Mouse (Mus musculus) common myeloid progenitor, adult 5-6 weeks (primary cell): ENCODE results near the gene Cep135. TPM values are rescaled to one million over a fixed set of nuclear protein-coding genes. Genes with fewer than 3 reads are reported as not detected.

Source experiments
- ATAC-seq: replicated peaks from 2 replicates; pipeline ENCODE4 v1.8.0; 2016; ENCODE audit warnings: low read depth, mild to moderate bottlenecking, moderate TSS enrichment, inconsistent platforms; ENCODE audit not compliant: poor library complexity, severe bottlenecking
- total RNA-seq: library from RNA; stranded (forward); fragments of 200-1000, 187-1606 nt; gene quantifications from 2 replicates; pipeline ENCODE4 v1.2.3, GENCODE M21; 2017

The Cep135 gene
- total RNA-seq, 1 experiment from 2014 or later: 21.8 TPM

GRCm38 (mm10) chr5:76680959-76681358, 92.5 kb downstream of the Cep135 start:
- no peak for ATAC-seq

- ATAC-seq: no peak
These were observed 93.6 kb downstream of the Cep135 start for GRCm38 (mm10) chr5:76681895-76682656.

GRCm38 (mm10) chr5:76683455-76683854, 95.0 kb downstream of the Cep135 start:
- ATAC-seq: no peak

GRCm38 (mm10) chr5:76684658-76685605, 96.4 kb downstream of the Cep135 start:
- peak; percentile 83 for ATAC-seq

GRCm38 (mm10) chr5:76687961-76688600, 99.6 kb downstream of the Cep135 start:
- no peak for ATAC-seq

- no peak for ATAC-seq
These were observed 100.1 kb downstream of the Cep135 start for GRCm38 (mm10) chr5:76688643-76689042.

- peak; percentile 86 for ATAC-seq
These were observed 101.7 kb downstream of the Cep135 start for GRCm38 (mm10) chr5:76690177-76690593.

GRCm38 (mm10) chr5:76691251-76691650, 102.8 kb downstream of the Cep135 start:
- no peak for ATAC-seq

- ATAC-seq: no peak
These were observed 103.4 kb downstream of the Cep135 start for GRCm38 (mm10) chr5:76691706-76692424.

Other genes with a start within 250 kb of the Cep135 start
- not detected in 2 replicates for gene Nmu, start 224.9 kb upstream of the Cep135 start, total RNA-seq
- not detected in 2 replicates for gene Gm7271, start 104.7 kb upstream of the Cep135 start, total RNA-seq
- 58.8 and 78.7 TPM in 2 replicates for gene Exoc1, start 59.4 kb upstream of the Cep135 start, total RNA-seq
- gene C530008M17Rik, start 67.8 kb downstream of the Cep135 start, total RNA-seq: 6.8 and 10.1 TPM in 2 replicates